Mouse (Mus musculus): ENCODE results near the gene Olfr1328. TPM values are rescaled to one million over a fixed set of nuclear protein-coding genes. Genes with fewer than 3 reads are reported as not detected.
"Not testable (repeated sequence)": the region's sequence is repeated elsewhere in the genome, so short reads cannot be mapped to it uniquely, and the experiment has no call there.

The Olfr1328 gene
- total RNA-seq (2021), result not detected
- long read RNA-seq, experiment 1, result 0 reads
- long read RNA-seq, experiment 2, result 0 reads

- no peak for DNase-seq
These were observed at the start of gene Olfr1328 for GRCm38 (mm10) chr4:118938512-118938911. Olfr1328 (minus strand) TSS chr4:118938612.

- no peak for DNase-seq
These were observed 46.9 kb upstream of the Olfr1328 start for GRCm38 (mm10) chr4:118985291-118985690.

- DNase-seq, result no peak
These were observed 34.9 kb upstream of the Olfr1328 start for GRCm38 (mm10) chr4:118973281-118973680.

- no peak for DNase-seq
These were observed 29.3 kb upstream of the Olfr1328 start for GRCm38 (mm10) chr4:118967711-118968110.

GRCm38 (mm10) chr4:118961141-118961628, 22.8 kb upstream of the Olfr1328 start, which contains the start of gene Lao1:
Lao1 (plus strand) TSS chr4:118961578.
- peak; percentile 9 for DNase-seq

- DNase-seq, result no peak
These were observed 20.4 kb upstream of the Olfr1328 start for GRCm38 (mm10) chr4:118958812-118959211.

- DNase-seq, result not testable (repeated sequence)
These were observed 7.1 kb downstream of the Olfr1328 start for GRCm38 (mm10) chr4:118931326-118931725.

- DNase-seq, result not testable (repeated sequence)
These were observed 21.0 kb downstream of the Olfr1328 start, which contains the start of gene Olfr1329 for GRCm38 (mm10) chr4:118917365-118917764. Olfr1329 (minus strand) TSS chr4:118917465.

- DNase-seq, result no peak
These were observed 36.4 kb downstream of the Olfr1328 start for GRCm38 (mm10) chr4:118901981-118902380.

- no peak for DNase-seq
These were observed 50.1 kb downstream of the Olfr1328 start, which contains the start of gene Olfr1330 for GRCm38 (mm10) chr4:118888297-118888696. Olfr1330 (plus strand) TSS chr4:118888597.

Other genes with a start within 250 kb of the Olfr1328 start
- gene Olfr1342, start 245.9 kb downstream of the Olfr1328 start, total RNA-seq (2021), result not detected
- gene Olfr1341, start 235.1 kb downstream of the Olfr1328 start, total RNA-seq (2021), result not detected
- not detected for gene Olfr1340, start 218.5 kb downstream of the Olfr1328 start, total RNA-seq (2021)
- gene Olfr1339, start 206.4 kb downstream of the Olfr1328 start, total RNA-seq (2021), result not detected
- not detected for gene Olfr1338, start 179.9 kb downstream of the Olfr1328 start, total RNA-seq (2021)
- gene Olfr1337, start 156.0 kb downstream of the Olfr1328 start, total RNA-seq (2021), result not detected
- not detected for gene Olfr1335, start 128.7 kb downstream of the Olfr1328 start, total RNA-seq (2021)
- not detected for gene Olfr1333, start 102.3 kb downstream of the Olfr1328 start, total RNA-seq (2021)
- not detected for gene Olfr1331, start 74.0 kb downstream of the Olfr1328 start, total RNA-seq (2021)
- not detected for gene Olfr1330, start 50.0 kb downstream of the Olfr1328 start, total RNA-seq (2021)
- gene Olfr1329, start 21.1 kb downstream of the Olfr1328 start, total RNA-seq (2021), result not detected
- under 1 TPM in 1 of 2 experiments, not detected in 1; 0.30 TPM for gene Lao1, start 23.0 kb upstream of the Olfr1328 start, total RNA-seq (2021)
- gene Slc2a1, start 170.1 kb upstream of the Olfr1328 start, total RNA-seq (2021), result 10 to 100 TPM in 1 of 2 experiments, 1 to 10 TPM in 1; 9.1 to 12.9 TPM
- 10 to 100 TPM; 13.5 to 15.9 TPM for gene Zfp691, start 235.6 kb upstream of the Olfr1328 start, total RNA-seq (2021)